ENCODE assay signal across 8 mouse cellular contexts in genomic region chr10:93723942-93724542, GRCm38 (mm10).
A peak's percentile ranks its signal among the peaks of the same experiment; 100 is the strongest.
DNase-seq lines count a peak whose midpoint lies in the region; ATAC-seq and TF ChIP-seq lines count a peak whose summit lies in the region.

No protein-coding gene starts in this region.

- no peak for TF ChIP-seq POLR2A in testis, adult 2 months (IDR thresholded peaks at IDR 0.05; ENCODE audit: control insufficient read depth, low read depth, low read length)

- no peak overlapping the region for H3K9ac ChIP-seq in hindbrain, embryonic 16.5 days (ENCODE audit: low read depth, low read length)
- no peak overlapping the region for H3K9ac ChIP-seq in liver, embryonic 13.5 days

- no peak overlapping the region for H3K4me3 ChIP-seq in hindbrain, embryonic 16.5 days (ENCODE audit: low read length)
- no peak overlapping the region for H3K4me3 ChIP-seq in liver, embryonic 13.5 days (replicated peaks)
- H3K4me3 ChIP-seq in testis, adult 2 months (ENCODE audit: control insufficient read depth, low read depth, low read length), result no peak overlapping the region

- no peak overlapping the region for H3K27ac ChIP-seq in hindbrain, embryonic 16.5 days (ENCODE audit: low read depth, low read length)
- peak overlapping the region; percentile 1; the same call in 1 of the 2 replicates for H3K27ac ChIP-seq in liver, embryonic 13.5 days
- peak overlapping the region; percentile 44 for H3K27ac ChIP-seq in testis, adult 2 months (ENCODE audit: control insufficient read depth, insufficient read depth, low read depth, low read length)

- no peaks in the 10 kb centered on the region for H3K9me3 ChIP-seq in hindbrain, embryonic 16.5 days (ENCODE audit: control insufficient read depth, low read length)
- no peaks in the 10 kb centered on the region for H3K9me3 ChIP-seq in liver, embryonic 13.5 days (replicated peaks)

- no peak for TF ChIP-seq CTCF in testis, adult 2 months (IDR thresholded peaks at IDR 0.05; ENCODE audit: control insufficient read depth, insufficient read depth, insufficient replicate concordance, low read depth, low read length)

- DNase-seq in gastrocnemius, adult 18-20 months (ENCODE audit: low spot score), result peak; percentile 37
- DNase-seq in gastrocnemius, postnatal 36 days, result no peak
- peak; percentile 70 for DNase-seq in embryo, embryonic 11 days
- DNase-seq in liver, embryonic 13.5 days, result no peak
- DNase-seq in left cerebral cortex, postnatal 4 days, result no peak

- no peaks in the 10 kb centered on the region for H3K36me3 ChIP-seq in hindbrain, embryonic 16.5 days (ENCODE audit: control insufficient read depth, insufficient read depth, low read length)
- H3K36me3 ChIP-seq in liver, embryonic 13.5 days, result no peaks in the 10 kb centered on the region
- no peaks in the 10 kb centered on the region for H3K36me3 ChIP-seq in testis, adult 2 months (ENCODE audit: control insufficient read depth, insufficient read depth, low read length)

- peak overlapping the region; percentile 5; the same call in 1 of the 2 replicates for H3K4me2 ChIP-seq in hindbrain, embryonic 16.5 days (ENCODE audit: low read length)
- peak overlapping the region; percentile 28 for H3K4me2 ChIP-seq in liver, embryonic 13.5 days

- no peaks in the 10 kb centered on the region for H3K27me3 ChIP-seq in hindbrain, embryonic 16.5 days (replicated peaks; ENCODE audit: control insufficient read depth, insufficient read depth, low read length)
- H3K27me3 ChIP-seq in liver, embryonic 13.5 days, result no peaks in the 10 kb centered on the region
- H3K27me3 ChIP-seq in testis, adult 2 months (ENCODE audit: control insufficient read depth, insufficient read depth, low read length), result no peaks in the 10 kb centered on the region

- 11% methylated on average over 11 of the region's 11 CpGs for WGBS in hindbrain, embryonic 16.5 days
- WGBS in liver, embryonic 13.5 days (ENCODE audit: insufficient replicate concordance), result 11% methylated on average over 11 of the region's 11 CpGs

- 0 out of 2 replicates have a peak, but pooled peaks cover 3% of the 10 kb centered on the region for H3K4me1 ChIP-seq in hindbrain, embryonic 16.5 days (ENCODE audit: control insufficient read depth, insufficient read depth, low read depth, low read length)
- H3K4me1 ChIP-seq in liver, embryonic 13.5 days (replicated peaks), result peaks cover 33% of the 10 kb centered on the region
- peaks cover 4% of the 10 kb centered on the region for H3K4me1 ChIP-seq in testis, adult 2 months (ENCODE audit: control insufficient read depth, insufficient read depth, low read length)

- no peak for ATAC-seq in hindbrain, embryonic 16.5 days
- no peak for ATAC-seq in liver, embryonic 13.5 days (ENCODE audit: low read depth)
- no peak for ATAC-seq in inflammation-experienced regulatory T-cells, adult 6 months

- intact Hi-C loops in gastrocnemius, postnatal 36 days (cut with DNase I), result no loop called here
- intact Hi-C loops in left cerebral cortex, postnatal 4 days (cut with DNase I), result no loop called here

Comparison
In these comparisons a context has a peak if more than half of its experiments do, and no peak if none do; other contexts are left out.
1. DNase-seq: peak in gastrocnemius, adult 18-20 months (single experiment) and embryo, embryonic 11 days (single experiment); none in gastrocnemius, postnatal 36 days (0 of 2), liver, embryonic 13.5 days (single experiment) and left cerebral cortex, postnatal 4 days (single experiment).